ENCODE assay signal across 25 mouse cellular contexts in the genomic region with DNA sequence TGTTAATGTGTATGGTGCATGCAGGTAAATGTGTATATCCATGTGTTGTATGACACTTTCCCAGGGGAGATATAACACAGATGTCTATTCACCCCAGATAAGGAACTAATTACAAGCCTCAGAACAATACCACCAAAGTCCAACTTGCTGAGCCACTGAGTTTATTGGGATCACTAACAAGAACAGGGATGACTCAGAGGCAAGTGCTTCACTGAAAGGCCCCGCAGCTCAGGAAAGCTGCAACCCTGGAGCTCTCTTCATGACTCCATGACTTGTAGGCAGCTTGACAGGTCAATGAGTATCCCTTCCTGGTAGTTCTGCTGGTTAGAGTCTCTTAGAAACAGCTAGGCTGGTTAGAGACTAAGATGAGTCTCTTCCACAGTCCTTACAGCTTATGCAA. TPM values are rescaled to one million over a fixed set of nuclear protein-coding genes. Genes with fewer than 3 reads are reported as not detected.
A peak's percentile ranks its signal among the peaks of the same experiment; 100 is the strongest.
DNase-seq lines count a peak whose midpoint lies in the region; ATAC-seq lines count a peak whose summit lies in the region.
"Had no signal": no experiment of that assay in that cellular context is flagged by ENCODE, and none has a peak within 500 bp of the region (broad histone marks: within the 10 kb centered on the region; RNA-seq: fewer than 3 reads in every experiment).

No protein-coding gene starts in this region.

- H3K36me3 ChIP-seq in intestine, embryonic 15.5 days = no peaks in the 10 kb centered on the region
- H3K36me3 ChIP-seq in macrophage (ENCODE audit: inconsistent target) = no peaks in the 10 kb centered on the region; the same call in 1 of the 2 replicates
- H3K36me3 ChIP-seq: forebrain, embryonic 10.5 days; hindbrain, embryonic 12.5 days; hindbrain, embryonic 15.5 days had no signal

- H3K27me3 ChIP-seq in intestine, embryonic 15.5 days (replicated peaks) = no peaks in the 10 kb centered on the region
- H3K27me3 ChIP-seq: forebrain, embryonic 13.5 days; heart, embryonic 13.5 days; hindbrain, embryonic 12.5 days; hindbrain, embryonic 15.5 days had no signal

- no peak overlapping the region for H3K4me3 ChIP-seq in intestine, embryonic 15.5 days (replicated peaks)
- H3K4me3 ChIP-seq in macrophage (ENCODE audit: inconsistent target) = no peak overlapping the region
- H3K4me3 ChIP-seq: forebrain, embryonic 10.5 days; forebrain, embryonic 13.5 days; heart, adult 2 months; heart, embryonic 10.5 days; heart, embryonic 13.5 days; hindbrain, embryonic 12.5 days; hindbrain, embryonic 15.5 days had no signal

- DNase-seq in 416B (ENCODE audit: low read depth) = peak; percentile 21
- DNase-seq in Muller cell, postnatal 12 days (ENCODE audit: inconsistent ontology term) = peak; percentile 39
- DNase-seq in urinary bladder, postnatal 36 days (ENCODE audit: low spot score in 2 of 2) = no peak
- no peak for DNase-seq in left cerebral cortex, adult 9 months (ENCODE audit: low spot score in 2 of 2)
- no peak for DNase-seq in embryo, embryonic 10 days (ENCODE audit: low spot score)
- DNase-seq: adrenal gland, adult 2 months; adrenal gland, postnatal 14 days; cerebellum, adult 11-12 months; cerebellum, adult 8-10 months; cerebellum, postnatal 10 days; cerebellum, postnatal 36 days; gastrocnemius, postnatal 10 days; gastrocnemius, postnatal 36 days; heart, adult 2 months; heart, postnatal 14 days had no signal

- no peak overlapping the region for H3K9ac ChIP-seq in intestine, embryonic 15.5 days
- H3K9ac ChIP-seq: forebrain, embryonic 13.5 days; heart, embryonic 13.5 days; hindbrain, embryonic 12.5 days; hindbrain, embryonic 15.5 days had no signal

- no peak overlapping the region for H3K4me2 ChIP-seq in intestine, embryonic 15.5 days (replicated peaks)
- H3K4me2 ChIP-seq: forebrain, embryonic 13.5 days; heart, embryonic 13.5 days; hindbrain, embryonic 12.5 days; hindbrain, embryonic 15.5 days had no signal

- peaks cover 90% of the 10 kb centered on the region for H3K79me2 ChIP-seq in macrophage (ENCODE audit: inconsistent target)

- no peaks in the 10 kb centered on the region for H3K9me3 ChIP-seq in intestine, embryonic 15.5 days
- H3K9me3 ChIP-seq: forebrain, embryonic 10.5 days; forebrain, embryonic 13.5 days; heart, embryonic 10.5 days; heart, embryonic 13.5 days; hindbrain, embryonic 12.5 days; hindbrain, embryonic 15.5 days had no signal

- no peaks in the 10 kb centered on the region for H3K4me1 ChIP-seq in intestine, embryonic 15.5 days (replicated peaks)
- H3K4me1 ChIP-seq: forebrain, embryonic 10.5 days; hindbrain, embryonic 12.5 days had no signal

- WGBS in intestine, embryonic 15.5 days = 68% methylated on average over 1 of the region's 1 CpGs
- 33% methylated on average over 1 of the region's 1 CpGs for WGBS in macrophage (ENCODE audit: missing documents)

- ATAC-seq in intestine, embryonic 15.5 days = peak; percentile 72
- ATAC-seq: CD4-positive, CD25-positive, alpha-beta regulatory T cell, adult 4 months; forebrain, embryonic 13.5 days; forebrain, embryonic 16.5 days had no signal

- no peak overlapping the region for H3K27ac ChIP-seq in intestine, embryonic 15.5 days
- peak overlapping the region; percentile 55 for H3K27ac ChIP-seq in macrophage
- H3K27ac ChIP-seq: forebrain, embryonic 10.5 days; forebrain, embryonic 13.5 days; heart, adult 2 months; heart, embryonic 10.5 days; heart, embryonic 13.5 days; hindbrain, embryonic 12.5 days; hindbrain, embryonic 15.5 days had no signal

RNA-seq across cellular contexts. Expression of gene Pxk, which starts 11.0 kb away (rescaled TPM):
- polyA plus RNA-seq in intestine, embryonic 15.5 days (2015; fragmentation: Nextera tagmentation; extraction: Ambion mirVana) = 35.2 and 36.3 TPM in 2 replicates
- total RNA-seq in macrophage (2018; cell fraction: chromatin; rRNA removed) = 10 to 100 TPM; 37.6 to 96.2 (median 71.8) TPM
- total RNA-seq in macrophage (2018; cell fraction: cytosol; rRNA removed) = 10 to 100 TPM; 27.4 to 57.7 (median 40.3) TPM
- total RNA-seq in macrophage (2018; cell fraction: nucleus; rRNA removed) = 10 to 100 TPM; 28.0 to 76.9 (median 53.0) TPM
- polyA plus RNA-seq in macrophage (2018) = 30.9 to 55.5 TPM (median 34.0 TPM) in 3 replicates

RNA-seq across cellular contexts. Expression of gene Rpp14, which starts 28.8 kb away (rescaled TPM):
- polyA plus RNA-seq in intestine, embryonic 15.5 days (2015; fragmentation: Nextera tagmentation; extraction: Ambion mirVana) = 52.1 and 53.7 TPM in 2 replicates
- 10 to 100 TPM in 1 of 26 experiments, 1 to 10 TPM in 22, under 1 TPM in 3; 0.38 to 11.4 (median 3.0) TPM for total RNA-seq in macrophage (2018; cell fraction: chromatin; rRNA removed)
- 10 to 100 TPM in 23 of 26 experiments, 1 to 10 TPM in 3; 7.6 to 22.7 (median 14.1) TPM for total RNA-seq in macrophage (2018; cell fraction: cytosol; rRNA removed)
- total RNA-seq in macrophage (2018; cell fraction: nucleus; rRNA removed) = 10 to 100 TPM in 4 of 26 experiments, 1 to 10 TPM in 22; 2.1 to 18.3 (median 5.1) TPM
- 13.0 to 22.4 TPM (median 17.1 TPM) in 3 replicates for polyA plus RNA-seq in macrophage (2018)

Comparison
In these comparisons a context has a peak if more than half of its experiments do, and no peak if none do; other contexts are left out.
1. DNase-seq: peak in 416B (single experiment) and Muller cell, postnatal 12 days (single experiment); none in urinary bladder, postnatal 36 days (0 of 2), left cerebral cortex, adult 9 months (0 of 2) and embryo, embryonic 10 days (single experiment).